Mouse (Mus musculus) adrenal gland, postnatal 36 days (tissue): ENCODE data around the gene Slc6a16. TPM values are rescaled to one million over a fixed set of nuclear protein-coding genes. Genes with fewer than 3 reads are reported as not detected.

Experiments used
- DNase-seq, 2 experiments: peaks; one replicate each; pipeline ENCODE4 v3.0.0; 2021; ENCODE audit warnings: mixed read lengths in 1 of 2
- total RNA-seq, 2 experiments: library from RNA; stranded (reverse); gene quantifications; 2 replicates each; pipeline ENCODE4 v1.2.3; 2021

Slc6a16 gene
- total RNA-seq, 2 experiments from 2014 or later, result not detected

GRCm38 (mm10) chr7:45312686-45313453, 72.0 kb downstream of the Slc6a16 start:
- DNase-seq, result no peak

DNA sequence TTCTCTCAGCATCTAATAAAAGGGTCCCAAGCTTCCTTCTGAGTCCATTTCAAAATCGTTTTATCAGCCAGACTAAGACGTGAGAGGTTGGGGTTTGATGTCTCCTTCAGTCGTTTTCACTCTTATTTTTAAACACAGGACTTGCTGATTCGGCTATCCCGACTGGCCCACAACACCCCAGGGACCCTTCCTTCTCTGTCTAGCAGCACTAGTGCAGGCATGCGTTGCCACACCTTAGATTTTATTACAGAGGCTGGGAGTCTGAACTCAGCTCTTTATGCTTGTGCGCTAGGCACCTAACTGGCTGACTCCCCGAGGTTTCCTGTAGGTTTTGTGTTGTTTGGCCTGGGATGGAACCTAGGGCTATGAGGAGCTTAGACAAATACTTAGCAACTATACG, 72.6 kb downstream of the Slc6a16 start:
- DNase-seq, result no peak

DNA sequence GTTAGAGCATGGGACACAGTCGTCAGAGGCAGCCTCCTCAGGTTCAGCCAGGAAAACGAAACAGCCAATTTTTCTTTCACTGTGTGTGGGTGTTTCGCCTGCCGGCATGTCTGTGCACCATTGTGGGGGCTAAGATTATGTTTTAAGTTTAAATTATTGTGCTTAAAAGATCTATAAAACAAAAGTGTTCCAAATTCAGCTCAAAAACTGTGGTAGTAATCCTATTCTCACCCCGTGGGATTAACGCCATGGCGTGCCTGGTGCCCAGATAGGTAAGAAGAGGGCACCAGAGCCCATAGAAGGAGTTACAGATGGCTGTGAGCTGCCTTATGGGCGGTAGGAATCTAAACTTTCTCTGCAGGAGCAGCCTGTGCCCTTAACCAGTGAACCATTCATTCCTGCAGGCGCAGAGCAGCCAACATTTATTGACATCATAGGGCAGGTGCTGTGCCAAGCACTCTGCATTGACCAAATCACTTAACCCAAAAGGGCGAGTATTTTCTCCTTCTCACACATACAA, 74.4 kb downstream of the Slc6a16 start:
- no peak for DNase-seq

- no peak for DNase-seq
Observed at GRCm38 (mm10) chr7:45316536-45316935, 75.7 kb downstream of the Slc6a16 start.

GRCm38 (mm10) chr7:45322245-45322644, 81.4 kb downstream of the Slc6a16 start:
- no peak for DNase-seq

Other genes starting within 250 kb of the Slc6a16 start
- gene Irf3, start 243.4 kb upstream of the Slc6a16 start, total RNA-seq, result 100 to 1,000 TPM in 1 of 2 experiments, 10 to 100 TPM in 1; 90.4 to 123 TPM
- 10 to 100 TPM; 16.5 to 17.4 TPM for gene Bcl2l12, start 242.4 kb upstream of the Slc6a16 start, total RNA-seq
- 10 to 100 TPM; 76.9 to 82.6 TPM for gene Scaf1, start 224.7 kb upstream of the Slc6a16 start, total RNA-seq
- 100 to 1,000 TPM in 1 of 2 experiments, 10 to 100 TPM in 1; 98.9 to 101 TPM for gene Rras, start 223.1 kb upstream of the Slc6a16 start, total RNA-seq
- 10 to 100 TPM; 47.7 to 59.7 TPM for gene Prr12, start 188.2 kb upstream of the Slc6a16 start, total RNA-seq
- gene Nosip, start 178.7 kb upstream of the Slc6a16 start, total RNA-seq, result 10 to 100 TPM; 50.5 to 65.3 TPM
- 10 to 100 TPM; 18.1 to 20.5 TPM for gene Prrg2, start 178.4 kb upstream of the Slc6a16 start, total RNA-seq
- 10 to 100 TPM; 32.2 to 38.3 TPM for gene Rcn3, start 148.9 kb upstream of the Slc6a16 start, total RNA-seq
- 100 to 1,000 TPM; 116 to 138 TPM for gene Fcgrt, start 137.2 kb upstream of the Slc6a16 start, total RNA-seq
- 1,000 to 10,000 TPM; 1,231 to 1,372 TPM for gene Rps11, start 116.6 kb upstream of the Slc6a16 start, total RNA-seq
- gene Rpl13a, start 112.3 kb upstream of the Slc6a16 start, total RNA-seq, result 1,000 to 10,000 TPM; 1,621 to 1,757 TPM
- gene Gm45713, start 104.9 kb upstream of the Slc6a16 start, total RNA-seq, result not detected
- 10 to 100 TPM; 15.3 to 25.5 TPM for gene Flt3l, start 104.7 kb upstream of the Slc6a16 start, total RNA-seq
- gene Pih1d1, start 86.8 kb upstream of the Slc6a16 start, total RNA-seq, result 10 to 100 TPM; 59.1 to 77.0 TPM
- gene Aldh16a1, start 86.5 kb upstream of the Slc6a16 start, total RNA-seq, result 10 to 100 TPM; 62.7 to 76.7 TPM
- under 1 TPM in 1 of 2 experiments, not detected in 1; 0.17 TPM for gene Slc17a7, start 77.1 kb upstream of the Slc6a16 start, total RNA-seq
- gene Gfy, start 61.5 kb upstream of the Slc6a16 start, total RNA-seq, result not detected
- gene Pth2, start 60.1 kb upstream of the Slc6a16 start, total RNA-seq, result not detected
- gene Ccdc155, start 36.2 kb upstream of the Slc6a16 start, total RNA-seq, result not detected
- not detected for gene Dkkl1, start 28.9 kb upstream of the Slc6a16 start, total RNA-seq
- 10 to 100 TPM; 10.6 to 15.3 TPM for gene Tead2, start 25.3 kb upstream of the Slc6a16 start, total RNA-seq
- gene Cd37, start 2.0 kb upstream of the Slc6a16 start, total RNA-seq, result 1 to 10 TPM; 2.2 to 4.1 TPM
- under 1 TPM in 1 of 2 experiments, not detected in 1; 0.13 TPM for gene Slc6a21, start 36.4 kb downstream of the Slc6a16 start, total RNA-seq
- 1 to 10 TPM; 5.7 to 8.5 TPM for gene Trpm4, start 92.7 kb downstream of the Slc6a16 start, total RNA-seq
- gene Hrc, start 94.2 kb downstream of the Slc6a16 start, total RNA-seq, result under 1 TPM in 1 of 2 experiments, not detected in 1; 0.13 TPM
- gene Ppfia3, start 125.9 kb downstream of the Slc6a16 start, total RNA-seq, result 1 to 10 TPM; 1.5 to 1.7 TPM
- 1 to 10 TPM in 1 of 2 experiments, under 1 TPM in 1; 0.70 to 2.8 TPM for gene Lin7b, start 129.5 kb downstream of the Slc6a16 start, total RNA-seq
- 100 to 1,000 TPM; 223 to 308 TPM for gene Snrnp70, start 154.7 kb downstream of the Slc6a16 start, total RNA-seq
- gene Kcna7, start 164.6 kb downstream of the Slc6a16 start, total RNA-seq, result not detected
- gene Ntf5, start 172.6 kb downstream of the Slc6a16 start, total RNA-seq, result not detected
- not detected for gene Lhb, start 179.7 kb downstream of the Slc6a16 start, total RNA-seq
- gene Gys1, start 193.8 kb downstream of the Slc6a16 start, total RNA-seq, result 10 to 100 TPM; 41.7 to 43.9 TPM
- gene Ruvbl2, start 197.0 kb downstream of the Slc6a16 start, total RNA-seq, result 10 to 100 TPM; 50.3 to 56.3 TPM
- gene Ftl1, start 218.8 kb downstream of the Slc6a16 start, total RNA-seq, result 1,000 to 10,000 TPM in 1 of 2 experiments, 100 to 1,000 TPM in 1; 896 to 1,448 TPM
- 10 to 100 TPM; 60.1 to 64.5 TPM for gene Bax, start 225.8 kb downstream of the Slc6a16 start, total RNA-seq
- 1 to 10 TPM in 1 of 2 experiments, under 1 TPM in 1; 0.86 to 2.1 TPM for gene Tulp2, start 240.8 kb downstream of the Slc6a16 start, total RNA-seq
- 10 to 100 TPM; 39.2 to 52.3 TPM for gene Gm45808, start 245.7 kb downstream of the Slc6a16 start, total RNA-seq
- 10 to 100 TPM; 57.8 to 75.6 TPM for gene Dhdh, start 247.7 kb downstream of the Slc6a16 start, total RNA-seq